Mouse (Mus musculus): ENCODE data around the gene Med12l. TPM values are rescaled to one million over a fixed set of nuclear protein-coding genes. Genes with fewer than 3 reads are reported as not detected.

Med12l gene
- polyA plus RNA-seq, 1 experiment, result 16.9 TPM

DNA sequence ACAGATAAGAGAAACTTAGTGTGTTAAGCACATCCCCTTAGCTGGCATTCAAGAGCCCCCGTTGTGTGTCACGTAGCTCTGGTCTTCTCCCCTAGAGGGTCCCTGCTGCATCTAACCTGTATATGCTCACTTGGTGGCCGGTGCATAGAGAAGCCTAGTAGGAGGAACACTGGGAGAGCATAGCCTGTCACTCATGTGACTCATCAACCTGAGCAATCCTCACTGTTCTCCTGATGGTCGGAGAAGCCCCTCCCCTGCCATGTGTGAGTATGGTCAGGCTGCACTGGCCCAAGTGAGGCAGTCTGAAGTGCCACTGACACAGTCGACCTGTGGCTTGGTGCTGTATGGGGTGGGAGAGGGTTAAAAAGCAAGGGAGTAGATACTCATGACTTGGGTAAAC lies 119.4 kb downstream of the Med12l start:
- Histone ChIP-seq H3K27me3 (ENCODE audit: control insufficient read depth, insufficient read depth, low read length) (no peaks in the 10 kb centered on the region), H3K27ac (ENCODE audit: insufficient read depth, low read length) (no peak overlapping the region), H3K4me1 (ENCODE audit: control insufficient read depth, insufficient read depth, low read length) (no peaks in the 10 kb centered on the region), H3K4me3 (replicated peaks; ENCODE audit: insufficient read depth, low read depth, low read length) (no peak overlapping the region)
- WGBS, result 72% methylated on average over 5 of the region's 5 CpGs
- TF ChIP-seq CTCF (IDR thresholded peaks at IDR 0.05; ENCODE audit: borderline replicate concordance, insufficient read depth, low read depth, low read length) (no peak), POLR2A (IDR thresholded peaks at IDR 0.05; ENCODE audit: borderline replicate concordance, insufficient read depth, low read length) (no peak)
- no peak for DNase-seq

DNA sequence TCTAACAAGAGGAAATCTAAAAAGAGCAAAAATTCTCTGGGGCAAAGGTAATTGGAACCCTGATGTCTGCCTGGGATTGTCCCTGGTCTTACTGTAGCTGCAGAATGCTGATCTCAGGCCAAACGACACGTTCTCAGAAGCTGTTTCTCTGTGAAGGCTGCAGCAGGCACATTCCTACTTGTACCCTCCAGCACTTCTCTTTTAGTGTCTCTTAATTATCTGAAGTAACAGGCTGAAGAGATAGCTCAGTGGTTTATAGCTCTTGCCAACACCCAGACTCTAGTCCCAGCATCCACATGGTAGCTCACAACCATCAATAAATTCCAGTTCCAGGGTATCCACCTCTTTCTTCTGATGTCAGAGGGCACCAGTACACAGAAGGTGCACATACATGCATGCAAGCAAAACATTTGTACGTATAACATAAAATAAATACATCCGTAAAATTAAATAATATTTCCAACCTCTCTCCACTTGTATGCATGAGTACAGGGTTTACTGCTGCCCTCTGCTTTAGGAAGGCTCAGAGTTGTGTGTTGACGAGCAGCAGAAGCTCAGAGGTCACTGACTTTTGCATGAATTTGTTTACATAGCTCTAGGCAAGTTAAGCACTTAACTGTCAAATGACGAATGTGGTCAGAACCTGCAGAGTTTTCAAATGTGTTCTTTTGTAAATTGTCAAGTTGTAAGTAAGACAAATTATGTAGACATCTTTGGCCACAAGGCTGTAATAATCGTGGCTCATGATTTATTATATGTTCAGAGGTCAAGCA lies 120.3 kb downstream of the Med12l start:
- Histone ChIP-seq H3K4me3 (replicated peaks; ENCODE audit: insufficient read depth, low read depth, low read length) (no peak overlapping the region), H3K27me3 (ENCODE audit: control insufficient read depth, insufficient read depth, low read length) (no peaks in the 10 kb centered on the region), H3K27ac (ENCODE audit: insufficient read depth, low read length) (no peak overlapping the region), H3K4me1 (ENCODE audit: control insufficient read depth, insufficient read depth, low read length) (no peaks in the 10 kb centered on the region)
- WGBS, result 78% methylated on average over 7 of the region's 7 CpGs
- DNase-seq, result no peak
- TF ChIP-seq POLR2A (IDR thresholded peaks at IDR 0.05; ENCODE audit: borderline replicate concordance, insufficient read depth, low read length), result no peak
- no peak for TF ChIP-seq CTCF (IDR thresholded peaks at IDR 0.05; ENCODE audit: borderline replicate concordance, insufficient read depth, low read depth, low read length)

DNA sequence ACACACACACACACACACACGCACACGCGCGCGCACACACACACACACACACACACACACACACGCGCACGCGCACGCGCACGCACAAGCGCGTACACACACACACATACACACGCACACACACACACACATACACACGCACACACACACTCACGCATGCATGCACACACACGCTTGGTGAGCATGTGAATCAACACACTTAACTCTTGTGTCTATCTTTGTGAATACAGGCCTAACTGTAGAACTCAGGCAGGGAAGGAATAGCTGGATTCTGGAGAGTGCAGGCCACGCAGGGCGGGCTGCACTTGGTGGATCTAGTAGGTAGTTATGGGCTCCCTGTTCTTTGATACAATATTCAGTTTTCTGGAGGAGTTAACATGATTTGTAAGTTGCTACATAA lies 123.1 kb downstream of the Med12l start:
- no peak for DNase-seq
- Histone ChIP-seq H3K27ac (ENCODE audit: insufficient read depth, low read length) (no peak overlapping the region), H3K27me3 (ENCODE audit: control insufficient read depth, insufficient read depth, low read length) (no peaks in the 10 kb centered on the region; the same call in 1 of the 2 replicates), H3K4me3 (replicated peaks; ENCODE audit: insufficient read depth, low read depth, low read length) (no peak overlapping the region), H3K4me1 (ENCODE audit: control insufficient read depth, insufficient read depth, low read length) (no peaks in the 10 kb centered on the region)
- 89% methylated on average over 20 of the region's 20 CpGs for WGBS
- TF ChIP-seq CTCF (IDR thresholded peaks at IDR 0.05; ENCODE audit: borderline replicate concordance, insufficient read depth, low read depth, low read length) (no peak), POLR2A (IDR thresholded peaks at IDR 0.05; ENCODE audit: borderline replicate concordance, insufficient read depth, low read length) (no peak)

DNA sequence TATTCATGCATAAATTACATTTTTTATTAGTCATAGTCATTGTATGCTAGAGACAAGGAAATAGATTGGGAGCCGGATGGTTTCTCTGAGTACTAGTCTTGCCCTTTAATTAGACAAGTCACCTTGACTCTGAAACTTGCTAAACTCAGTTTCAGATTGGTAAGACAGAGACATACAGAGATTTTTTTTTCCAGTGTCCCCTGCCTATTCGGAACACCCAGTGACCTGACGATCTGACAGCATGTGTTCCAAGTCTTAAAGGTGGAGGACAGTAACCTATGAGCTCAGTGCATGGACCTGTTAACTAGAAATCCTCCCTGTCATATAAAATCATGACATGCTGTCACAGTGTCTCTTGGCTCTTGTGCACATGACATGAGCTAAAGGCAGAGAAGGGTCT lies 123.9 kb downstream of the Med12l start:
- H3K27ac ChIP-seq (ENCODE audit: insufficient read depth, low read length), result no peak overlapping the region
- no peaks in the 10 kb centered on the region for H3K4me1 ChIP-seq (ENCODE audit: control insufficient read depth, insufficient read depth, low read length)
- no peak for TF ChIP-seq CTCF (IDR thresholded peaks at IDR 0.05; ENCODE audit: borderline replicate concordance, insufficient read depth, low read depth, low read length)
- no peak for TF ChIP-seq POLR2A (IDR thresholded peaks at IDR 0.05; ENCODE audit: borderline replicate concordance, insufficient read depth, low read length)
- 92% methylated on average over 3 of the region's 3 CpGs for WGBS
- no peak for DNase-seq
- no peak overlapping the region for H3K4me3 ChIP-seq (replicated peaks; ENCODE audit: insufficient read depth, low read depth, low read length)
- H3K27me3 ChIP-seq (ENCODE audit: control insufficient read depth, insufficient read depth, low read length), result no peaks in the 10 kb centered on the region; the same call in 1 of the 2 replicates

DNA sequence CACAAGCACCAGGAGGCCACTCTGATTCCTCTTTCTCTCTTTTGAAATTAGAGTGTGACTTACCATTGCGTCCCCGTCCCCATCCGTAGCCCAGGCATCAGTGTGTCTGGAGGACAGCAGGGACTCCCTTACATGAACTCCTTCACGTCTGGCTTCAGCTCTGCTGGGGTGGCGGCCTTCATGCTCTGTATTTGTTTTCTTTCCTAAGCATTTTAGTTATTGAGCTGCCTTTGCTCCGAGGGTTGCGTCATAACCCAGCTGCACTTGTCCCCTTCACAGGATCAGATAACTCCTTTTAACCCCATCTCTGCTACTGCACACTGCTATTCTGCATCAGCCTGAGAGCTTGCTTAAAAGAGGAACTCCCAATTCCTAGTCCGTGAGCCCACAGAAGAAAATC lies 124.8 kb downstream of the Med12l start:
- DNase-seq, result no peak
- 69% methylated on average over 8 of the region's 8 CpGs for WGBS
- no peaks in the 10 kb centered on the region; the same call in 1 of the 2 replicates for H3K27me3 ChIP-seq (ENCODE audit: control insufficient read depth, insufficient read depth, low read length)
- no peaks in the 10 kb centered on the region for H3K4me1 ChIP-seq (ENCODE audit: control insufficient read depth, insufficient read depth, low read length)
- H3K27ac ChIP-seq (ENCODE audit: insufficient read depth, low read length), result no peak overlapping the region
- TF ChIP-seq CTCF (IDR thresholded peaks at IDR 0.05; ENCODE audit: borderline replicate concordance, insufficient read depth, low read depth, low read length), result no peak
- no peak for TF ChIP-seq POLR2A (IDR thresholded peaks at IDR 0.05; ENCODE audit: borderline replicate concordance, insufficient read depth, low read length)
- H3K4me3 ChIP-seq (replicated peaks; ENCODE audit: insufficient read depth, low read depth, low read length), result no peak overlapping the region

DNA sequence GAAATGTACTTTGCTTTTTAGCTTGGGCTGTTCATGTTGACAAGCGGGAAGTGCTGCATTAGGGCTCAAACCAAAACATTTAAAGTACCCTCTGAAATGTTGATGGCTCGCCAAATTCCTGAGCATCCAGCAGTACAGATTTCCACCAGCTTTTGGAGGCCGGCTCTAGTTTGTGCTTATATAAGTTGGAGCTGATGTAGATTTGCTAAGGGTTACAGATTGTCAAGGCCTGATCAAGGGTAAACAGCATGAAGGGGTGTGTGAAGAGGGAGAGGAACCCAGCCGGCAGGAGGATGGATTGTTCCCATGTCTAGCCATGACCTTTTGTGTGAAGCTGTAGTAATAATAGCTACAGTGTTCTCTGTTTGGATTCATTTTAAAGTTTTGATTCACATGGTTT lies 125.5 kb downstream of the Med12l start:
- TF ChIP-seq POLR2A (IDR thresholded peaks at IDR 0.05; ENCODE audit: borderline replicate concordance, insufficient read depth, low read length) (no peak), CTCF (IDR thresholded peaks at IDR 0.05; ENCODE audit: borderline replicate concordance, insufficient read depth, low read depth, low read length) (no peak)
- Histone ChIP-seq H3K27me3 (ENCODE audit: control insufficient read depth, insufficient read depth, low read length) (no peaks in the 10 kb centered on the region; the same call in 1 of the 2 replicates), H3K27ac (ENCODE audit: insufficient read depth, low read length) (no peak overlapping the region), H3K4me3 (replicated peaks; ENCODE audit: insufficient read depth, low read depth, low read length) (no peak overlapping the region), H3K4me1 (ENCODE audit: control insufficient read depth, insufficient read depth, low read length) (no peaks in the 10 kb centered on the region)
- DNase-seq, result no peak
- WGBS, result 72% methylated on average over 4 of the region's 4 CpGs

DNA sequence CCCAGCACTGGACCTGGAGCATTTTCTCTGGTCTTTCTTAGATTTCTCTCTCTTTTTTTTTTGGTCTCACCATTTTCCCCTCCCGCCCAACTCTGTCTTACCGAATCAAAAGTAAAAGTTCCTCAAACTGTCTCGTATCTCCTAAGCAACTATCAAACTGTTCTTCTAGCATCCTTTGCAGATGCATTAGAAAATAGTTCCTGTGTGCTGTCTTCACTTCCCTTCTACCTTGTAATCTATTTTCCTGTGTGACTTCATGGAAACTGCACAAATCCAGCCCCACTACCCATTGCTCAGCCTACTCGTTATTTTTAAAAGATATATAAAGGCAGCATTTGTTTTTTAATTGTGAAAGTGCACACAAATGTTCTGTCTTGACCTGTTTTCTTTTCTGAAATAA lies 126.3 kb downstream of the Med12l start:
- H3K4me1 ChIP-seq (ENCODE audit: control insufficient read depth, insufficient read depth, low read length), result no peaks in the 10 kb centered on the region
- no peak overlapping the region for H3K27ac ChIP-seq (ENCODE audit: insufficient read depth, low read length)
- no peak overlapping the region for H3K4me3 ChIP-seq (replicated peaks; ENCODE audit: insufficient read depth, low read depth, low read length)
- DNase-seq, result no peak
- H3K27me3 ChIP-seq (ENCODE audit: control insufficient read depth, insufficient read depth, low read length), result no peaks in the 10 kb centered on the region; the same call in 1 of the 2 replicates
- WGBS, result 86% methylated on average over 4 of the region's 4 CpGs
- TF ChIP-seq POLR2A (IDR thresholded peaks at IDR 0.05; ENCODE audit: borderline replicate concordance, insufficient read depth, low read length) (no peak), CTCF (IDR thresholded peaks at IDR 0.05; ENCODE audit: borderline replicate concordance, insufficient read depth, low read depth, low read length) (no peak)

DNA sequence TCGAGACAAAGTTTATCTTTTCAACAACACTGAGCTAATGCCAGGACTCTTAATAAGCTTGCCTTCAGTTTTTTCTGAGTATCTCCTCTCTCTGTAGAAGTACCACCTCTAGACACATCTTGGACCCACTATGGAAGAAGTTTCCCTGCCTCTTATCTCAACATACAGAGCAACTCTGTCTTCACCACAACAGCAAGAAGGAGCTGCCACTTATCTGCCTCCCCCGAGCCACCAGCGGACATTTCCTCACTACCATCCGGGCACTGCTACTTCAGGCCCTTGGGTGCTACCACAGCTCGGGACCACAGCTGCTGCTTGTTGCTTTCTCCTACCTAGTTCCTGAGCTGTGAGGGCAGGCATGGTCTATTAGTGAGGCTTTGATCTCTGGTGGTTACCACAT lies 127.6 kb downstream of the Med12l start:
- Histone ChIP-seq H3K27ac (ENCODE audit: insufficient read depth, low read length) (no peak overlapping the region), H3K4me3 (replicated peaks; ENCODE audit: insufficient read depth, low read depth, low read length) (no peak overlapping the region), H3K4me1 (ENCODE audit: control insufficient read depth, insufficient read depth, low read length) (no peaks in the 10 kb centered on the region), H3K27me3 (ENCODE audit: control insufficient read depth, insufficient read depth, low read length) (no peaks in the 10 kb centered on the region; the same call in 1 of the 2 replicates)
- DNase-seq, result no peak
- TF ChIP-seq CTCF (IDR thresholded peaks at IDR 0.05; ENCODE audit: borderline replicate concordance, insufficient read depth, low read depth, low read length), result no peak
- no peak for TF ChIP-seq POLR2A (IDR thresholded peaks at IDR 0.05; ENCODE audit: borderline replicate concordance, insufficient read depth, low read length)
- WGBS, result 87% methylated on average over 5 of the region's 5 CpGs

All from cerebellum, adult 2 months (tissue).